Mouse (Mus musculus) heart, postnatal 0 days (tissue): ENCODE measurements at regions not wholly inside any gene's neighbourhood (a gene's known extent, or its start where the extent isn't known, plus 50 kb on each side); places are given as distances from the start of the nearest gene placed in this dataset.

Source experiments
- CTCF ChIP-seq: IDR thresholded peaks from 2 replicates; pipeline ENCODE4 v1.5.1; 2016; ENCODE audit warnings: antibody characterized with exemption, control low read depth, low read depth
- EP300 ChIP-seq: IDR thresholded peaks from 2 replicates; pipeline ENCODE4 v1.6.1; 2016; ENCODE audit warnings: antibody characterized with exemption, low read depth

DNA sequence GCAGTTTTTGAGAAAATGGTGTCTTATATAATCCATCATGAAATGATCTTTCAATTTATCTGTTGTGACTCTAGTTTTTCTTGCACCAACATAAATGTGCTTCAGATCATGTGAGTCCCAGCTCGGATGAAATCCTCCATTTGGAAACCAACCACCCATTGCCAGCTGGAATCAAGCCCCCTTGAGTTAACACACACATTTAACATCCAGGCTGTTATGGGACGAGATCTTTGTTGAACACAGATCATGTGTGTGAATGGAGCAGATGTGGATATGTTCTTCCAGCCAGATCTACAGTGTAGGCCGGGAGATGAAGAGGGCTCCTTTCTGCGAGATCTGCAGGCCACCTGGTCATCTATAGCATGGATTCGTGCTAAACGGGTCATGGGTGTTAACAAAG, 188.4 kb upstream of the Gimd1 start:
- TF ChIP-seq CTCF (no peak), EP300 (no peak)
